Mouse (Mus musculus) fibroblast of lung, adult 2 months (primary cell): ENCODE measurements around the gene Anapc5.

Experiments
- DNase-seq: peaks from one replicate; pipeline ENCODE4 v3.0.0-alpha.2; 2011; ENCODE audit warnings: low read depth

Gene Anapc5

DNA sequence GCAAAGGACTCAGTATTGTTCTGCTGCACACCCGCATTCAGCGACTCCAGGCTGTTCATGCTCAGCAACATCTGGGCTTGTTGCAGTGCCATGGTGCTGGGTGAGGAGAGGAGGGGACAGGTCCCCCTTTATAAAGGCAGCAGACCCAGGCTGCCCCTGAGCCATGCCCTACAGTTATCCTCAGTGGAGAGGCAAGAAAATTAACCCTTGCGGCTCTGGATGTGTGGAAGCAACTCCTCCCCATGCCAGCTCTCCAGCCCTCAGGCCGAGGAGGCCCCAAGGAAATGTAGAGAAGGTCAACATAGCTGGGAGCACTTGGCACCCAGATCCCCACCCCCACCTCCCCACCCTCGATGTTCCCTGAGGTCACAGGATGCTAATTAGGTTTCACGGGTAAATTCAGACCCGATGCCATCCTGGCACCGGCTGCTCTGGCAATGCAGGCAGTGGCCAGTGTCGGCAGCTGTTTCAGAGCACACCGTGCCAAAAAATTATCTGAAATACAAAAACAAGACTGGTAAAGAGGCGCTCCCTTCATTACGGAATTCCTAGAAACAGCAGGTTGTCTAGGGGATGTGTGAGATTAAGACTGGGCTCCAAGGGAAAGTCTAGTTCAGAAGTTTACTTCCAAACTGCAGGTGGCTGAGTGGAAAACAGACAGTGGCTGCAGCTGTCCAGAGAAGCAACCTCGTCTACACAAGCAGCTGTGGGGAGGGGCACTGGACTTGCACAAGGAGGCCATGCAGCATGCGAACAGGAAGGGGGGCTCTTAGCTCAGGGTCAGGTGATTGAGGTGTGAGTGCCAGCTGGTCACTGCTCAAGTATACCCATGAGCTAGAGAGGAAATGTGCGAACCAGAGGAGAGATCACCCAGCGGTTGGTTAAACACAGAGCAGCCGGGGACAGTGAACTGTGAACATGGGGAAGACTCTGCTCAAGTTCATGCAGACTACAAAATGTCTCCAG, 21.5 kb downstream of the Anapc5 start:
- DNase-seq: no peak

GRCm38 (mm10) chr5:122798557-122799378, 22.4 kb downstream of the Anapc5 start:
- DNase-seq: no peak

GRCm38 (mm10) chr5:122797866-122798265, 23.3 kb downstream of the Anapc5 start:
- DNase-seq: no peak

GRCm38 (mm10) chr5:122788696-122789095, 32.4 kb downstream of the Anapc5 start:
- DNase-seq: no peak

GRCm38 (mm10) chr5:122786035-122786819, 34.9 kb downstream of the Anapc5 start:
- DNase-seq: peak; percentile 45

- no peak for DNase-seq
Observed at GRCm38 (mm10) chr5:122783726-122784406, 37.3 kb downstream of the Anapc5 start.

DNA sequence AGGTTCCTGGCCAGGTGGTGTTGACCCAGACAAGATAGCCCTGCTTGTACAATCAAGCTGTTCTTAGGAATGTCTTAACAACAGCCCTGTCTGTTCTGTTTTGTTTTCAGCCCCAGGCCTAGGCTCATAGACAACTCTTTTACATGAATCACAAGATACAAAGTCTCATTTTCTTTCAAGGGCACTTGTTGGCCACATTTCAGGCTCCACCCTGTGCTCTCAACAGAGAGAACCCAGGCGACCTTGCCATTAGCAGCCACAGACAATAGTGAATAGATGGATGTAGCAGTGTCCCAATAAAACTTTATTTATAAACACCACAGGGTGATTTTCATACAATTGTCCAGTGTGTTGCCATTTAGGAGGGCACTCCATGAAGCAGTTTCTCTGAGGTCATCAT, 39.1 kb downstream of the Anapc5 start:
- DNase-seq: no peak

DNA sequence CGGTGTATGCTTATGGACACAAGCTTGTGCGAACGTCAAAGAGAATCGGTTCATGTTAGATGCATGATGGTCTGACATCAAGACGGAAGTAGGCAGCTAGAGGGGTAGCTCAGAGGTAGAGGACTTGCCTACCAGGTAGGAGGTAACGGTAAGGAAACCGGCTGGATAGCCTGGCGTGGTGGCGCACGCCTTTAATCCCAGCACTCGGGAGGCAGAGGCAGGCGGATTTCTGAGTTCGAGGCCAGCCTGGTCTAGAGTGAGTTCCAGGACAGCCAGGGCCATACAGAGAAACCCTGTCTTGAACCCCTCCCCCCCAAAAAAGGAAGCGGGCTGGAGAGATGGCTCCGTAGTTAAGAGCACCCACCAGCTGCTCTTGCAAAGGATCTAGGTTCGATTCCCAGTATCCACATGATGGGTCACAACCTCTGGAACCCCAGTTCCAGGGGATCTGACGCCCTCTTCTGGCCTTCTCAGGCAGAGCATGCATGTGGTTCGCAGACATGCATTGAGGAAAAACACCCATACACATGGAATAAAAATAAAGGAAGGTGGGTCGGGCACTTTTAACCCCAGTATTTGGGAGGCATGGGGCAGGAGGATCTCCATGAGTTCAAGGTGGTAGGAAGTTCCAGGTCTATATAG, 40.2 kb downstream of the Anapc5 start:
- no peak for DNase-seq

DNA sequence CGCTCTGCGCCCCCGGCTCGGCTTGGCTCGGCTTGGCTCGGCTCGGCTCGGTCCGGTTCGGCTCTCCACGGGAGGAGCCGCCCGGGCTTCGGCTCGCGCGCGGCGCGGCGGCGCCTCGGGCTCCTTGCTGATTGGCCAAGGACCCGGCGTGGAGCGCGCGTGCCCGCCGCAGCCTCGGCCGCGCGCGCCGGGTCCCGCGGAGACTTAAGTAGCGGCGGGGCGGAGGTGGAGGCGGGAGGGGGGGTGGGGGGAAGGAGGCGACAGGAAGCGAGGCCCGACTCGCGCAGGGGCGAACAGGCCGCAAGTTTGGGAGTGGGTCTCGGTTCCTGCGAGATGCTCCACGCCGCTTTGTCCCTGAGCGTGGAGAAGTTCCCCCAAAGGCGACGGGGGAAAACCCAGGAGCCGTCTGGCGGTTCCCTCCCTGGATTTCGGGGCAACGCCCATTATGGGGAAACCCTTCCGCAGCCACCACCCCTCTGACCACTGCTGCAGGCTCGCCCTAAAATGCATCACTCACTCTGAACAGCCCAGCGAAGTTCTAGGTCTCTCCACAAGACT, 41.8 kb downstream of the Anapc5 start, which contains the start of gene Camkk2:
TSS of gene Camkk2 (minus strand) at position 133 of the 558 bp plus-strand sequence.
- DNase-seq: peak; percentile 65

DNA sequence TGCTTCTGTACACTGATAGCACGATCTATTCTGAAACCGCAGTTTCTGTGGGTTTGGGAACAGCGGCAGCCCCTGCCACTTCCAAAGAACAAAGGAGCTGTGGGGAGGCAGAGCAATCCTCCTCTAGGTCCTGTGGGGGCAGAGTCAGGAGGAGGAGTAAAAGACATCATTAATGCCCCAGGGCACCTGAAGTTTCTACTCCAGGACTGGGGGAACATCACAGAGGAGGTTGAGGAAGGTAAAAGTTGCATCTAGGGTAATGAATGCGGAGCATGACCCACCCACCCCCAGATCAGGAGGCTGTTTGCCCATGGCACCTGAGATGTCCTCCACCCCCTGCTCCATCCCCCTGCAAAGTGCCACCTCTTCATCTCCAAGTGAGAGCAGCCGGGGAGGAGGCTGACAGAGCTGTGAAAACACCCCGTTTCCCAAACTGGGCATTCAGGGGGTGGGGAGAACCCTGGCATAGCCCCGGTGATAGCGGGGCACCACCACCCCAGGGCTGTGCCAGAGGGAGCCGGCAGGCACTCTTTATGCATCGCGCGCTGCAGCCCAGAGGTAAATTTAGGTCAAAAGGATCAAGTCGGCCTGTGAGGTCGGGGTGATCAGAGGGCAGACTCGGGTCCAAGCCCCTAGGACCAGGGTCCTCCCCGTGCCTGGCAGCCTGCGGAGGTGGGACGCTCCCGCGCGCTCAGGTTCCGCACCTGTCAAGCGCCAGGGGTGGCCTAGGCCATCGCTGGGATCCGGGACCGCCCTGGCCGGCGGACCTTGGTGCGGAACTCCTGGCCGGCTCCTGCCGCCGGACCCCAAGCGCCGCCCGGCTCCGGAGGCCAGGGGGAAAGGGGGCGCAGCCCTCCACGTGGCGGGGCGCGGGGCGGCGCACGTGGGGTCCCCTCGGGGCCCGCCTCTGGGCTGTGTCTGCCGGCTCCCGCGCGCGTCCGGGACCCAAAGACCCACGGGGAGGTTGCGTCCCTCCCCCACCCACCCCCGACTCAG, 42.6 kb downstream of the Anapc5 start:
- DNase-seq: no peak

- no peak for DNase-seq
Observed at GRCm38 (mm10) chr5:122777322-122777721, 43.8 kb downstream of the Anapc5 start.

DNA sequence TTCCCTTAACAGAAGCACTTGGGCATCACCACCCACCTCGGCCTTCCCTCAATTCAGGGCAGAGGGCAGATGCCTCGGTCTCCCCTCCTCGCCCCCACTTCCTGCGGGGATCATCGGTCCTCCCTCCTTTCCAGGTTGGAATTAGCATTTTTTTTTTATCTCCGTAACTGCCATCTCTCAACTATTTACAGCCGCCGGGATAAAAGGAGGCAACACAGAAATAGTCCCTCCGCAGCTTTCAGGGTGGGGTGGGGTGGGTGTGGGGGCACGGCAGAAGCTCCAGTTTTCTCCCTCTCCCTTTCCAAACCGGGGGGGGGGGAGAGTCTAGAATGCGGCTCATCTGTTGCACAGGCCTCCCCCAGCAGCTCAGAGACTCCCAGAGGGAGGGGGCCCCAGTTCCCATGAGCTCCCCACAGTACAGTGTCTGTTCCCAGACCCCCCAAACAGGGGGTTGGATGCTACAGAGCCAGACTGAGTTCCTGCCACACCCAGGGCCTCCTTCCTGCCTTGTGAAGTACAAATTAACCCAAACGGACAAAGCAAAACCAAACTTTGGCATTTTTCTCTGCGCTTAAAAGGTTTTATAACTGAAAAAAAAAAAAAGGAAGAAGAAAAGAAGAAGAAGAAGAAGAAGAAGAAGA, 45.4 kb downstream of the Anapc5 start:
- no peak for DNase-seq

- DNase-seq: no peak
Observed at GRCm38 (mm10) chr5:122774743-122775611, 46.2 kb downstream of the Anapc5 start.

GRCm38 (mm10) chr5:122773756-122774155, 47.4 kb downstream of the Anapc5 start:
- no peak for DNase-seq

DNA sequence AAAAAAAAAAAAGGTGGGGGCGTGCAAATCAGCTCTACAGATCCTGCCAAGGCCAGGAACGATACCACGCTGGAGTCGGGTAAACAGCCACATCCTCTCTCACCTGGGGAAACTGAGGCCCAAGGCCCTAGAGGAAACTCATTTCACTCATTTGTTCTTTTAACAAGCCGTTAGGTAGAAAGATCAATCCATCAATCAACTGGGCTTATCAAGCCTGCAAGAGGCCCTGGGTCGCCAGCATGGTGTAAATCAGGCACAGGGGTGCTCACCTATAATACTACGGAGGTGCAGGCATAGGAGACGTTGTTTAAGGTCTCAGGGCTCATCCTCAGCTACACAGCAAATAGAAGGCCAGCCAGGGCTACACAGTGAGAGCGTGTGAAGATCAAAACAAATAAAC, 49.7 kb downstream of the Anapc5 start:
- no peak for DNase-seq

GRCm38 (mm10) chr5:122770806-122771261, 50.3 kb downstream of the Anapc5 start:
- DNase-seq: peak; percentile 93

DNA sequence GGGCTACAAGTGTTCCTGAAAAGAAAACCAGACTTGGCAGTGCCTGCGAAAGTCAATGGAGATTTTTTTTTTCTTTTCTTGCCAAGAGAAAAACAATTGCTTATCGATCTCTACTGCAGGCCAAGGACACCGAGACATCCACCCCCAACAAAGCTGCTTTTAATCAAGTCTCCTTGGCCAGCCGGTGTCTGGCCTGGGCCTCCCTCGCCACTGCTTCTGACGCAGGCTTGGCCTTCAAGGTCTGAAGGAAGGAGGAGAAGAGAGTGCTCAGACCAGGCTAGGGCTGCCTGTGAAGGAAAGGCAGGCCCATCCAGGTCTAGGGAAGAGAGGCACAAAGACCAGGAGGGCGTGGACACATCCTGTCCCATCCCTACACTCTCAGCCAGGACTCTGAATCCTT, 50.8 kb downstream of the Anapc5 start:
- peak; percentile 60 for DNase-seq

GRCm38 (mm10) chr5:122769101-122769568, 52.0 kb downstream of the Anapc5 start:
- DNase-seq: no peak
